Mouse (Mus musculus) myocyte (in vitro differentiated cells): ENCODE results near the gene Sertad3. TPM values are rescaled to one million over a fixed set of nuclear protein-coding genes. Genes with fewer than 3 reads are reported as not detected.

Source experiments
- H3K27me3 ChIP-seq: one replicate; pipeline ENCODE4 v1.6.1; 2011; ENCODE audit not compliant: control insufficient read depth, insufficient read depth, insufficient read length
- H3K36me3 ChIP-seq: one replicate; pipeline ENCODE4 v1.6.1; 2011; ENCODE audit not compliant: control insufficient read depth, insufficient read depth
- H3K4me2 ChIP-seq: one replicate; pipeline ENCODE4 v1.6.1; 2011; ENCODE audit warnings: low read depth, control low read depth
- H3K4me3 ChIP-seq: one replicate; pipeline ENCODE4 v1.5.1; 2011; ENCODE audit warnings: mild to moderate bottlenecking, control low read depth, moderate library complexity
- H3K79me2 ChIP-seq: one replicate; pipeline ENCODE4 v1.6.1; 2011; ENCODE audit not compliant: control insufficient read depth, insufficient read depth
- H3ac ChIP-seq: one replicate; pipeline ENCODE4 v1.6.1; 2011; ENCODE audit not compliant: control insufficient read depth, insufficient read length
- CEBPB ChIP-seq: IDR thresholded peaks from 2 replicates; pipeline ENCODE4 v1.6.1; 2011; ENCODE audit warnings: mild to moderate bottlenecking, moderate library complexity; ENCODE audit not compliant: poor library complexity, insufficient read depth, severe bottlenecking
- E2F4 ChIP-seq: IDR thresholded peaks from one replicate; pipeline ENCODE4 v1.6.1; 2011; ENCODE audit warnings: mild to moderate bottlenecking, control low read depth, moderate library complexity; ENCODE audit not compliant: insufficient read depth
- MAX ChIP-seq: IDR thresholded peaks from one replicate; pipeline ENCODE4 v1.6.1; 2011; ENCODE audit warnings: low read depth, mild to moderate bottlenecking, control low read depth
- MYOD1 ChIP-seq, 3 experiments: IDR thresholded peaks; one replicate each; pipeline ENCODE4 v1.6.1; 2011; ENCODE audit warnings: control low read depth in 2 of 3, low read depth in 2 of 3, mild to moderate bottlenecking in 2 of 3, moderate library complexity in 1 of 3; ENCODE audit not compliant: insufficient read length in 2 of 3, control insufficient read depth in 1 of 3
- MYOG ChIP-seq, 3 experiments: IDR thresholded peaks; one replicate each; pipeline ENCODE4 v1.6.1; 2011; ENCODE audit warnings: control low read depth in 2 of 3, low read depth in 2 of 3, mild to moderate bottlenecking in 2 of 3; ENCODE audit not compliant: insufficient read length in 2 of 3, control insufficient read depth in 1 of 3, insufficient read depth in 1 of 3
- POLR2A ChIP-seq: IDR thresholded peaks from one replicate; pipeline ENCODE4 v1.6.1; 2011; ENCODE audit warnings: low read depth, mild to moderate bottlenecking, control low read depth, moderate library complexity; ENCODE audit not compliant: insufficient read length
- POLR2AphosphoS2 ChIP-seq: IDR thresholded peaks from one replicate; pipeline ENCODE4 v1.6.1; 2011; ENCODE audit warnings: low read depth, control low read depth; ENCODE audit not compliant: insufficient read length
- REST ChIP-seq: IDR thresholded peaks from one replicate; pipeline ENCODE4 v1.6.1; 2011; ENCODE audit warnings: mild to moderate bottlenecking, control low read depth, moderate library complexity; ENCODE audit not compliant: insufficient read depth, insufficient read length
- SRF ChIP-seq: IDR thresholded peaks from one replicate; pipeline ENCODE4 v1.6.1; 2011; ENCODE audit warnings: low read depth; ENCODE audit not compliant: control insufficient read depth, insufficient read length
- TCF12 ChIP-seq: IDR thresholded peaks from one replicate; pipeline ENCODE4 v1.6.1; 2011; ENCODE audit warnings: mild to moderate bottlenecking, control low read depth; ENCODE audit not compliant: poor library complexity, insufficient read depth, severe bottlenecking
- TCF3 ChIP-seq: IDR thresholded peaks from one replicate; pipeline ENCODE4 v1.6.1; 2011; ENCODE audit warnings: low read depth, control low read depth; ENCODE audit not compliant: insufficient read length
- USF1 ChIP-seq: IDR thresholded peaks from one replicate; pipeline ENCODE4 v1.6.1; 2011; ENCODE audit warnings: low read depth, mild to moderate bottlenecking, control low read depth, moderate library complexity
- polyA plus RNA-seq: library from polyadenylated mRNA; unstranded; fragments of >200 nt; fragmentation: generic; extraction: Trizol; gene quantifications from one replicate; pipeline ENCODE4 v1.2.1, GENCODE M21; 2012; ENCODE audit warnings: missing spikeins

Gene Sertad3
- polyA plus RNA-seq, 1 experiment, result 15.5 TPM

DNA sequence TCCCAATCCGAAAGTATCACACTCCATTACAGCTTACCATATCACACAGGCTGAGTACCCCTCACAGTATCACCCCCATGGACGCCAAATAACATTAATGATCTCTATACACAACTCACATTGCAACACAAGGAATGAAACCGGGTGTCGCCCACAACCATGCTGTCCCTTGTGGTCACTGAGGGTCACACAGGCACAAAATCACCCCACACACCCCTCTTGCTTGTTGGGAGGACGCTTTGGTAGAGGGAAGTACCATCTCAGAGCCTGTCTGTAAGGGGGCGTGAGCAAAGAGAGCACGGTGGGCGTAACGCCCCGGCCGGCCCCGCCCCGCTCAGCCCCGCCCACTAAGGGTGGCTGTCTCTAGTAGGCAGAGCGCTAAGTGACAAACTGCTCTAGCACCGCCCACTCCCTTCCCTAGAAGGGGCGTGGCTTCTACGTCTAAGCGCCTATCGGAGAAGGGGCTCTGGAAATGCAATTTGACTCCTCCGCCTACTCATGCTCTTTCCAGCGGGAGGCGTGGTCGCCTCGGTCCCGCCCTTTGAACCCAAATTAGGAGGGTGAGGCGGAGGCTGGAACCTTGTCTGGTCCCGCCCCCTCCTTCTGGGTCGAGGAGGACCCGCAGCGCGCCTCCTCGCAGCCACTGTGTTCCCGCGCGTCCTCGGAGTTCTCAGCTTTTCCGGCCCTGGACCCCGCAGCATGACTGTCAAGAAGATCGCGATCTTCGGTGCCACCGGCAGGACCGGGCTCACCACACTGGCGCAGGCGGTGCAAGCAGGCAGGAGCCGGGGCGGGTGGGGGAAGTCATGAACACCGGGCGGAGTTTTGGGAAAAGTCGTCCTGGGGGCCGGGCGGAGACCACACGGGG lies 25.9 kb upstream of the Sertad3 start, which contains the start of the genes Sptbn4 and Blvrb:
Gene Sptbn4, minus strand, starts transcription at position 268 of the 868 bp plus-strand sequence.
Gene Blvrb, plus strand, starts transcription at position 560 of the 868 bp plus-strand sequence.
- H3K36me3 ChIP-seq, result no peaks in the 10 kb centered on the region
- peak within 1 kb of the TSS; percentile 91 for H3K4me2 ChIP-seq
- H3K27me3 ChIP-seq, result peaks cover 8% of the 10 kb centered on the region
- TF ChIP-seq POLR2A (peak; percentile 89), E2F4 (no peak), USF1 (no peak), MAX (no peak), MYOG (IDR thresholded peaks at IDR 0.05; ENCODE audit: control insufficient read depth in 1 of 3, insufficient read depth in 1 of 3, insufficient read length in 2 of 3, low read depth in 2 of 3) (peak in 1 of 3 experiments; percentile 26), TCF3 (no peak), POLR2AphosphoS2 (peak; percentile 76), MYOD1 (IDR thresholded peaks at IDR 0.05; ENCODE audit: control insufficient read depth in 1 of 3, insufficient read length in 2 of 3, low read depth in 2 of 3) (no peak), REST (no peak), CEBPB (no peak), TCF12 (no peak), SRF (peak; percentile 90)
- H3ac ChIP-seq, result no peak within 1 kb of the TSS
- peak within 1 kb of the TSS; percentile 28 for H3K4me3 ChIP-seq
- no peaks in the 10 kb centered on the region for H3K79me2 ChIP-seq

DNA sequence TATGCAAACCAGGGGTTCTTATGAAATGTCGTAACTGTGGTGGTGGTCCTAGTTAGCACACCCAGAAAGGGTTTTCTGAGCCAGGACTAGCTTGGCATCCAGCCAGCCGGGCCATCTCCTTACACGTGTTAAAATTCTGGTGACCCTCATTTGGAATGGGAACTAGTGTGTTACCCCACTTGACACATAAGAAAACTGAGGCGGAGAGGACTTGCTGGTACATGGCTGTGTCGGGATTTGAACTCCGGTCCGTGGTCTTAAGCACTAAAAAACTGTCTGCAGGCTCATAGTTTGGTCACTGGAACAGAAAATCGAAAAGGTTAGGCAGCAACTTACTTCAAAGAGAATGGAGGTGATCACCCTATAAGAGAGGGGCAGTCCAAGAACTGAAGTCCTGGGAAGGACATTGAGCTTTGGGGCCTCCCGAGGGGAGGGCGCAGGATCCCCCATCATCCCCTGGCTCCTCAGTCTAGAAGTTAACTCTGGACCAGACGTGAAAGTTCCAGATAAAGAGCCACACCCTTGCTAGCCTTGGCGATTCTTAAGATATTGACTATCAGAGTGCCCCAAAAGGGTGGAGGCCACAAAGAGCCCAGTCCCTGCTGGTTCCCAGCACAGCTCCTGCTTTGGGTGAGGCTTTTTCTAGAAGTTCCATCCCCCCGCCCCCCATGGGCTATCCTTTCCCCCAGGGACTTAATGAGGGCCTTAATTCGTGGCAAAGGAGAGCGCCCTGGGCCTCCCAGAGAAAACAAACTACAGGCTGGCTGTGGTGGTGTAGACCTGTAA lies 25.0 kb upstream of the Sertad3 start:
- Histone ChIP-seq H3K79me2 (no peaks in the 10 kb centered on the region), H3K27me3 (peaks cover 8% of the 10 kb centered on the region), H3K4me3 (peak overlapping the region; percentile 28), H3K36me3 (no peaks in the 10 kb centered on the region), H3K4me2 (peak overlapping the region; percentile 79), H3ac (no peak overlapping the region)
- TF ChIP-seq MYOG (IDR thresholded peaks at IDR 0.05; ENCODE audit: control insufficient read depth in 1 of 3, insufficient read depth in 1 of 3, insufficient read length in 2 of 3, low read depth in 2 of 3), result no peak
- no peak for TF ChIP-seq MYOD1 (IDR thresholded peaks at IDR 0.05; ENCODE audit: control insufficient read depth in 1 of 3, insufficient read length in 2 of 3, low read depth in 2 of 3)
- TF ChIP-seq SRF, result no peak
- no peak for TF ChIP-seq POLR2AphosphoS2
- TF ChIP-seq USF1, result no peak
- no peak for TF ChIP-seq E2F4
- TF ChIP-seq REST, result no peak

- H3K79me2 ChIP-seq, result no peaks in the 10 kb centered on the region
- H3K4me2 ChIP-seq, result peak overlapping the region; percentile 79
- TF ChIP-seq CEBPB, result no peak
- TF ChIP-seq TCF12, result no peak
- no peak for TF ChIP-seq USF1
- TF ChIP-seq REST, result no peak
- no peak for TF ChIP-seq MYOG (IDR thresholded peaks at IDR 0.05; ENCODE audit: control insufficient read depth in 1 of 3, insufficient read depth in 1 of 3, insufficient read length in 2 of 3, low read depth in 2 of 3)
- TF ChIP-seq E2F4, result no peak
- no peak for TF ChIP-seq MYOD1 (IDR thresholded peaks at IDR 0.05; ENCODE audit: control insufficient read depth in 1 of 3, insufficient read length in 2 of 3, low read depth in 2 of 3)
- no peak for TF ChIP-seq SRF
- TF ChIP-seq POLR2AphosphoS2, result no peak
- no peak for TF ChIP-seq POLR2A
- TF ChIP-seq TCF3, result no peak
- no peak for TF ChIP-seq MAX
- H3K4me3 ChIP-seq, result peak overlapping the region; percentile 28
- H3ac ChIP-seq, result no peak overlapping the region
- no peaks in the 10 kb centered on the region for H3K36me3 ChIP-seq
- peaks cover 8% of the 10 kb centered on the region for H3K27me3 ChIP-seq
These were observed 24.2 kb upstream of the Sertad3 start for GRCm38 (mm10) chr7:27449256-27449862.

GRCm38 (mm10) chr7:27451359-27451758 lies 22.2 kb upstream of the Sertad3 start:
- no peaks in the 10 kb centered on the region for H3K79me2 ChIP-seq
- no peak overlapping the region for H3K4me3 ChIP-seq
- peaks cover 4% of the 10 kb centered on the region for H3K27me3 ChIP-seq
- no peaks in the 10 kb centered on the region for H3K36me3 ChIP-seq
- H3ac ChIP-seq, result no peak overlapping the region
- TF ChIP-seq MYOD1 (IDR thresholded peaks at IDR 0.05; ENCODE audit: control insufficient read depth in 1 of 3, insufficient read length in 2 of 3, low read depth in 2 of 3), result no peak
- TF ChIP-seq MYOG (IDR thresholded peaks at IDR 0.05; ENCODE audit: control insufficient read depth in 1 of 3, insufficient read depth in 1 of 3, insufficient read length in 2 of 3, low read depth in 2 of 3), result no peak
- no peak for TF ChIP-seq TCF3
- no peak for TF ChIP-seq SRF
- TF ChIP-seq CEBPB, result no peak
- TF ChIP-seq USF1, result no peak
- TF ChIP-seq MAX, result no peak
- TF ChIP-seq POLR2A, result no peak
- no peak for TF ChIP-seq TCF12
- TF ChIP-seq REST, result no peak
- TF ChIP-seq E2F4, result no peak
- no peak for TF ChIP-seq POLR2AphosphoS2
- no peak overlapping the region for H3K4me2 ChIP-seq
